Mouse (Mus musculus) MEL (cell line): ENCODE measurements at regions not wholly inside any gene's neighbourhood (a gene's known extent, or its start where the extent isn't known, plus 50 kb on each side); places are given as distances from the start of the nearest gene placed in this dataset.

ENCODE experiments used
- DNase-seq: peaks from one replicate; pipeline ENCODE4 v3.0.0; 2011; ENCODE audit warnings: low read depth, low spot score
- H3K27ac ChIP-seq: 2 replicates; pipeline ENCODE4 v1.5.1; 2012; ENCODE audit warnings: low read depth, mild to moderate bottlenecking, control low read depth, low read length, moderate library complexity; ENCODE audit not compliant: control insufficient read depth
- H3K27me3 ChIP-seq, 2 experiments: fragments of 150-350 bp in 1 of 2; sonication (generic) in 1 of 2; 2 replicates each; pipeline ENCODE4 v1.6.1; 2012; ENCODE audit warnings: low read length in 2 of 2, mild to moderate bottlenecking in 2 of 2, improper control_type of control experiment in 1 of 2, moderate library complexity in 1 of 2; ENCODE audit not compliant: insufficient read depth in 2 of 2, control insufficient read depth in 1 of 2
- H3K36me3 ChIP-seq, 2 experiments: 2 replicates each; pipeline ENCODE4 v1.6.1; 2012 to 2014; ENCODE audit warnings: low read length in 2 of 2, improper control_type of control experiment in 1 of 2, inconsistent platforms in 1 of 2, mild to moderate bottlenecking in 1 of 2; ENCODE audit not compliant: insufficient read depth in 2 of 2, control insufficient read depth in 1 of 2
- H3K4me1 ChIP-seq, 2 experiments: fragments of 150-350 bp in 1 of 2; sonication (generic) in 1 of 2; 2 replicates each; pipeline ENCODE4 v1.6.1; 2012; ENCODE audit warnings: low read length in 2 of 2, improper control_type of control experiment in 1 of 2, mild to moderate bottlenecking in 1 of 2; ENCODE audit not compliant: insufficient read depth in 2 of 2, control insufficient read depth in 1 of 2
- H3K4me3 ChIP-seq, 2 experiments: fragments of 150-350 bp in 1 of 2; sonication (generic) in 1 of 2; 2 replicates each; pipeline ENCODE4 v1.5.1; 2012; ENCODE audit warnings: low read depth in 2 of 2, low read length in 2 of 2, mild to moderate bottlenecking in 2 of 2, moderate library complexity in 2 of 2, control low read depth in 1 of 2, improper control_type of control experiment in 1 of 2; ENCODE audit not compliant: control insufficient read depth in 1 of 2, insufficient read depth in 1 of 2
- H3K79me2 ChIP-seq: 2 replicates; pipeline ENCODE4 v1.6.1; 2012; ENCODE audit warnings: mild to moderate bottlenecking, low read length, moderate library complexity; ENCODE audit not compliant: control insufficient read depth, poor library complexity, insufficient read depth
- H3K9ac ChIP-seq: 2 replicates; pipeline ENCODE4 v1.6.1; 2012; ENCODE audit warnings: low read depth, mild to moderate bottlenecking, control low read depth, low read length, moderate library complexity; ENCODE audit not compliant: control insufficient read depth, poor library complexity, severe bottlenecking
- H3K9me3 ChIP-seq: fragments of 150-350 bp; sonication (generic); replicated peaks from 2 replicates; pipeline ENCODE4 v1.6.1; 2012; ENCODE audit warnings: mild to moderate bottlenecking, low read length, improper control_type of control experiment, moderate library complexity; ENCODE audit not compliant: insufficient read depth
- ELF1 ChIP-seq: IDR thresholded peaks from 2 replicates; pipeline ENCODE4 v1.6.1; 2014; ENCODE audit warnings: low read depth, mild to moderate bottlenecking, inconsistent platforms, low read length, improper control_type of control experiment, moderate library complexity
- ETS1 ChIP-seq: IDR thresholded peaks from 2 replicates; pipeline ENCODE4 v1.6.1; 2012; ENCODE audit warnings: low read depth, mild to moderate bottlenecking, inconsistent platforms, low read length, improper control_type of control experiment, moderate library complexity
- HCFC1 ChIP-seq: IDR thresholded peaks from 2 replicates; pipeline ENCODE4 v1.6.1; 2012; ENCODE audit warnings: low read depth, mild to moderate bottlenecking, inconsistent platforms, low read length, improper control_type of control experiment, moderate library complexity
- MAFK ChIP-seq: IDR thresholded peaks from 2 replicates; pipeline ENCODE4 v1.6.1; 2011; ENCODE audit warnings: low read depth, mild to moderate bottlenecking, low read length, improper control_type of control experiment, borderline replicate concordance
- MYB ChIP-seq: IDR thresholded peaks from 2 replicates; pipeline ENCODE4 v1.6.1; 2011; ENCODE audit warnings: mild to moderate bottlenecking, low read depth, low read length, improper control_type of control experiment
- NELFE ChIP-seq: IDR thresholded peaks from 2 replicates; pipeline ENCODE4 v1.6.1; 2011; ENCODE audit warnings: low read depth, low read length, improper control_type of control experiment
- POLR2A ChIP-seq, 2 experiments: IDR thresholded peaks; 2 replicates each; pipeline ENCODE4 v1.6.1; 2011 to 2012; ENCODE audit warnings: low read length in 2 of 2, mild to moderate bottlenecking in 2 of 2, control low read depth in 1 of 2, improper control_type of control experiment in 1 of 2, low read depth in 1 of 2, moderate library complexity in 1 of 2; ENCODE audit not compliant: control insufficient read depth in 1 of 2, insufficient read depth in 1 of 2, poor library complexity in 1 of 2
- POLR2AphosphoS5 ChIP-seq: IDR thresholded peaks from 2 replicates; pipeline ENCODE4 v1.6.1; 2012; ENCODE audit warnings: low read depth, borderline replicate concordance, mild to moderate bottlenecking, inconsistent platforms, low read length, moderate library complexity, mixed read lengths
- RAD21 ChIP-seq: IDR thresholded peaks from 2 replicates; pipeline ENCODE4 v1.6.1; 2011; ENCODE audit warnings: mild to moderate bottlenecking, low read depth, low read length, improper control_type of control experiment
- RCOR1 ChIP-seq: IDR thresholded peaks from 2 replicates; pipeline ENCODE4 v1.6.1; 2012; ENCODE audit warnings: low read depth, mild to moderate bottlenecking, inconsistent platforms, low read length, improper control_type of control experiment
- SIN3A ChIP-seq: IDR thresholded peaks from 2 replicates; pipeline ENCODE4 v1.6.1; 2012; ENCODE audit warnings: low read length, improper control_type of control experiment, inconsistent platforms
- SMC3 ChIP-seq: IDR thresholded peaks from 2 replicates; pipeline ENCODE4 v1.6.1; 2011; ENCODE audit warnings: low read depth, low read length, improper control_type of control experiment
- TBP ChIP-seq: IDR thresholded peaks from 2 replicates; pipeline ENCODE4 v1.8.0; 2011; ENCODE audit warnings: low read depth, low read length, improper control_type of control experiment
- ZKSCAN1 ChIP-seq: IDR thresholded peaks from 2 replicates; pipeline ENCODE4 v1.6.1; 2012; ENCODE audit warnings: low read depth, mild to moderate bottlenecking, inconsistent platforms, low read length, improper control_type of control experiment, moderate library complexity
- ZMIZ1 ChIP-seq: IDR thresholded peaks from 2 replicates; pipeline ENCODE4 v1.6.1; 2012; ENCODE audit warnings: low read depth, mild to moderate bottlenecking, inconsistent platforms, low read length, improper control_type of control experiment, moderate library complexity

GRCm38 (mm10) chr2:168358551-168358950, 77.0 kb upstream of the Kcng1 start:
- Histone ChIP-seq H3K27ac (no peak overlapping the region), H3K9me3 (no peaks in the 10 kb centered on the region), H3K27me3 (no peaks in the 10 kb centered on the region), H3K9ac (no peak overlapping the region), H3K36me3 (no peaks in the 10 kb centered on the region), H3K79me2 (no peaks in the 10 kb centered on the region), H3K4me3 (no peak overlapping the region), H3K4me1 (no peaks in the 10 kb centered on the region)
- TF ChIP-seq NELFE: no peak
- TF ChIP-seq MYB: no peak
- TF ChIP-seq RAD21: no peak
- no peak for TF ChIP-seq RCOR1
- TF ChIP-seq POLR2AphosphoS5: no peak
- DNase-seq: no peak

- H3K27ac ChIP-seq: no peak overlapping the region
- no peaks in the 10 kb centered on the region for H3K27me3 ChIP-seq
- DNase-seq: no peak
- no peak overlapping the region for H3K9ac ChIP-seq
- no peaks in the 10 kb centered on the region for H3K36me3 ChIP-seq
- TF ChIP-seq ZMIZ1 (no peak), MAFK (no peak), SMC3 (no peak), ELF1 (no peak), RCOR1 (no peak), TBP (no peak), ETS1 (no peak), SIN3A (no peak), POLR2A (IDR thresholded peaks at IDR 0.05; ENCODE audit: control insufficient read depth in 1 of 2, insufficient read depth in 1 of 2, low read depth in 1 of 2, low read length in 2 of 2, poor library complexity in 1 of 2) (no peak)
- TF ChIP-seq, all 39 proteins: peak for 0
- H3K4me1 ChIP-seq: no peaks in the 10 kb centered on the region
- no peak overlapping the region for H3K4me3 ChIP-seq
- no peaks in the 10 kb centered on the region for H3K79me2 ChIP-seq
- H3K9me3 ChIP-seq: no peaks in the 10 kb centered on the region
Measured at GRCm38 (mm10) chr2:168357815-168358214, 76.3 kb upstream of the Kcng1 start.

DNA sequence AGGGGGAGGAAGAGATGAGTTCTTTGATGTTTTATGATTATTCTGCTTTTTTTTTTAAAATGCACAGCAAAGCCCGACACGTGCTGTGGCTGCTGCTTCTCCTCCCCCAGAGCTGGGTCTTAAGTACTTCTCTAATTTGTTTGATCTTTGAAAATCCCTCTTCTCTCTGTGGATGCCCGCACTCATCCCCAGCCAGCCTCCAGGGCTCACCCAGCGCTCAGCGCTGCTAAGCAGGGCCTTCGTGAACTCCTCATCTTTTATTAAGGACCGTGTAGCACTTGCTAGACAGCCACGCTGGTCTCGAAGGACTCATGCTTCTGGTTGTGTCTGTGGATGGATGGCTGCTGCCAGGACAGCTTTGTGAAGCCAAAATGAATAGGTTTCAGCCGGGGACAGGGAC, 72.9 kb upstream of the Kcng1 start:
- DNase-seq: no peak
- H3K4me3 ChIP-seq: no peak overlapping the region
- no peaks in the 10 kb centered on the region for H3K79me2 ChIP-seq
- no peaks in the 10 kb centered on the region for H3K9me3 ChIP-seq
- TF ChIP-seq ZKSCAN1: no peak
- TF ChIP-seq HCFC1: no peak
- H3K4me1 ChIP-seq: no peaks in the 10 kb centered on the region
- H3K27ac ChIP-seq: no peak overlapping the region
- no peaks in the 10 kb centered on the region for H3K36me3 ChIP-seq
- H3K27me3 ChIP-seq: no peaks in the 10 kb centered on the region
- no peak overlapping the region for H3K9ac ChIP-seq
